Mouse (Mus musculus) bone marrow macrophage, adult 2 months (primary cell): ENCODE measurements around the gene Rnf157. TPM values are rescaled to one million over a fixed set of nuclear protein-coding genes. Genes with fewer than 3 reads are reported as not detected.
"Not testable (repeated sequence)": the region's sequence is repeated elsewhere in the genome, so short reads cannot be mapped to it uniquely, and the experiment has no call there.

Experiments
- H3K27ac ChIP-seq: 2 replicates; pipeline ENCODE4 v1.5.1; 2012; ENCODE audit warnings: low read depth, low read length; ENCODE audit not compliant: insufficient read depth
- H3K4me1 ChIP-seq: 2 replicates; pipeline ENCODE4 v1.6.1; 2012; ENCODE audit warnings: low read length; ENCODE audit not compliant: control insufficient read depth, insufficient read depth
- H3K4me3 ChIP-seq: 2 replicates; pipeline ENCODE4 v1.5.1; 2012; ENCODE audit warnings: mild to moderate bottlenecking, low read length, moderate library complexity; ENCODE audit not compliant: insufficient read depth
- CTCF ChIP-seq: IDR thresholded peaks from 2 replicates; pipeline ENCODE4 v1.5.1; 2012; ENCODE audit warnings: low read depth, mild to moderate bottlenecking, low read length, moderate library complexity
- POLR2A ChIP-seq: IDR thresholded peaks from 2 replicates; pipeline ENCODE4 v1.6.1; 2012; ENCODE audit warnings: mild to moderate bottlenecking, low read depth, low read length, borderline replicate concordance
- polyA plus RNA-seq: library from polyadenylated mRNA; stranded (reverse); fragments of >200 nt; gene quantifications from 2 replicates; pipeline ENCODE4 v1.2.4, GENCODE M21; 2012; ENCODE audit not compliant: missing spikeins, insufficient read depth, insufficient read length

Gene Rnf157
- polyA plus RNA-seq, 1 experiment, result 12.4 TPM

- TF ChIP-seq POLR2A, result no peak
- TF ChIP-seq CTCF, result no peak
- 0 out of 2 replicates have a peak overlapping the region, but pooled peaks have one; percentile 1 for H3K4me3 ChIP-seq
- peaks cover 31% of the 10 kb centered on the region for H3K4me1 ChIP-seq
- peak overlapping the region; percentile 0; the same call in 1 of the 2 replicates for H3K27ac ChIP-seq
Measured at GRCm38 (mm10) chr11:116417054-116417453, 4.2 kb upstream of the Rnf157 start.

- Histone ChIP-seq H3K4me3 (0 out of 2 replicates have a peak overlapping the region, but pooled peaks have one; percentile 1), H3K27ac (peak overlapping the region; percentile 0), H3K4me1 (peaks cover 31% of the 10 kb centered on the region)
- no peak for TF ChIP-seq POLR2A
- TF ChIP-seq CTCF, result no peak
Measured at GRCm38 (mm10) chr11:116416196-116416943, 3.5 kb upstream of the Rnf157 start.

- Histone ChIP-seq H3K27ac (no peak overlapping the region), H3K4me1 (peaks cover 35% of the 10 kb centered on the region), H3K4me3 (peak overlapping the region; percentile 67; the same call in 1 of the 2 replicates)
- TF ChIP-seq POLR2A (no peak), CTCF (no peak)
Measured at GRCm38 (mm10) chr11:116413631-116414022, 795 bp upstream of the Rnf157 start.

GRCm38 (mm10) chr11:116412028-116412827, 604 bp downstream of the Rnf157 start:
- peak overlapping the region; percentile 67 for H3K4me3 ChIP-seq
- TF ChIP-seq CTCF (no peak), POLR2A (no peak)
- H3K4me1 ChIP-seq, result peaks cover 30% of the 10 kb centered on the region
- no peak overlapping the region; the same call in 1 of the 2 replicates for H3K27ac ChIP-seq

GRCm38 (mm10) chr11:116411582-116411981, 1.2 kb downstream of the Rnf157 start:
- TF ChIP-seq POLR2A (no peak), CTCF (no peak)
- Histone ChIP-seq H3K4me1 (peaks cover 28% of the 10 kb centered on the region), H3K27ac (no peak overlapping the region), H3K4me3 (peak overlapping the region; percentile 67)

GRCm38 (mm10) chr11:116410415-116410814, 2.4 kb downstream of the Rnf157 start:
- not testable (repeated sequence) for H3K27ac ChIP-seq, H3K4me3 ChIP-seq
- peaks cover 27% of the 10 kb centered on the region for H3K4me1 ChIP-seq

GRCm38 (mm10) chr11:116409008-116409407, 3.8 kb downstream of the Rnf157 start:
- Histone ChIP-seq H3K4me3 (no peak overlapping the region), H3K4me1 (peaks cover 27% of the 10 kb centered on the region), H3K27ac (0 out of 2 replicates have a peak overlapping the region, but pooled peaks have one; percentile 10)
- no peak for TF ChIP-seq CTCF
- TF ChIP-seq POLR2A, result no peak

GRCm38 (mm10) chr11:116406231-116406728, 6.6 kb downstream of the Rnf157 start:
- no peak overlapping the region for H3K27ac ChIP-seq
- H3K4me1 ChIP-seq, result peaks cover 22% of the 10 kb centered on the region
- H3K4me3 ChIP-seq, result no peak overlapping the region
- TF ChIP-seq CTCF, result no peak
- no peak for TF ChIP-seq POLR2A

GRCm38 (mm10) chr11:116405601-116406000, 7.2 kb downstream of the Rnf157 start:
- Histone ChIP-seq H3K27ac (no peak overlapping the region), H3K4me3 (no peak overlapping the region), H3K4me1 (peaks cover 17% of the 10 kb centered on the region)
- no peak for TF ChIP-seq POLR2A
- no peak for TF ChIP-seq CTCF

- no peak overlapping the region for H3K27ac ChIP-seq
- peaks cover 7% of the 10 kb centered on the region for H3K4me1 ChIP-seq
- H3K4me3 ChIP-seq, result no peak overlapping the region
- TF ChIP-seq CTCF (no peak), POLR2A (no peak)
Measured at GRCm38 (mm10) chr11:116400560-116400959, 12.3 kb downstream of the Rnf157 start.
